Mouse (Mus musculus): ENCODE results near the gene Polr3e. TPM values are rescaled to one million over a fixed set of nuclear protein-coding genes. Genes with fewer than 3 reads are reported as not detected.
"Not testable (repeated sequence)": the region's sequence is repeated elsewhere in the genome, so short reads cannot be mapped to it uniquely, and the experiment has no call there.

Gene Polr3e
- total and polyA plus RNA-seq, 2 experiments = 4.7 to 8.7 TPM

- Histone ChIP-seq H3K27ac (replicated peaks; ENCODE audit: insufficient read depth, low read depth, low read length) (no peak overlapping the region), H3K36me3 (ENCODE audit: control insufficient read depth, insufficient read depth, low read length) (no peaks in the 10 kb centered on the region), H3K4me3 (ENCODE audit: insufficient read depth, low read depth, low read length) (no peak overlapping the region), H3K9ac (ENCODE audit: low read depth, low read length) (no peak overlapping the region), H3K79me2 (ENCODE audit: control insufficient read depth, insufficient read depth, low read length) (no peaks in the 10 kb centered on the region), H3K27me3 (ENCODE audit: control insufficient read depth, insufficient read depth, low read length) (no peaks in the 10 kb centered on the region), H3K4me1 (ENCODE audit: control insufficient read depth, insufficient read depth, low read length) (no peaks in the 10 kb centered on the region)
- WGBS = 56% methylated on average over 7 of the region's 7 CpGs
- TF ChIP-seq CTCF (IDR thresholded peaks at IDR 0.05; ENCODE audit: low read depth, low read length) (no peak), POLR2A (IDR thresholded peaks at IDR 0.05; ENCODE audit: extremely low read depth, insufficient read depth, low read length) (no peak)
- no peak for DNase-seq (ENCODE audit: extremely low read depth, low read depth, low spot score)
Observed at GRCm38 (mm10) chr7:120969221-120969620, 51.7 kb downstream of the Polr3e start.

DNA sequence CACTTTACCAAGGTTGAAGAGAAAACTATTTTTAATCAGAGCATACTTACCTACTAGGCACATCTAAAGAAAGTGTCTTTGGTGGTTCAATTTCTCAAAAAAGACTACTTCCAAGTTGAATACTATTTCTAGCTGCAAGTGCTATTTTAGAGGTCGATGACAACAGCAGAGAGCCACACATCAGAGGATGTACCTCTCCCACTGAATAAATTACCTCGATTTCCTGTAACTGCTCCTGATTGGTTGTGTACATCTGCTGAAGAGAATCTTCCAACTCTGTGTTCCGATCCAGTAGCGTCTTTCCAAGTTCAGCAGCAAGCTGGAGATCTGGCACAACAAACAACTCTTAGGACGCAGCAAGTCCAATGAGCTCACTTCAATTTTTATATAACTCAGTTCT, 52.6 kb downstream of the Polr3e start:
- H3K79me2 ChIP-seq (ENCODE audit: control insufficient read depth, insufficient read depth, low read length) = no peaks in the 10 kb centered on the region; the same call in 1 of the 2 replicates
- no peaks in the 10 kb centered on the region for H3K4me1 ChIP-seq (ENCODE audit: control insufficient read depth, insufficient read depth, low read length)
- H3K36me3 ChIP-seq (ENCODE audit: control insufficient read depth, insufficient read depth, low read length) = no peaks in the 10 kb centered on the region
- H3K4me3 ChIP-seq (ENCODE audit: insufficient read depth, low read depth, low read length) = no peak overlapping the region
- TF ChIP-seq CTCF (IDR thresholded peaks at IDR 0.05; ENCODE audit: low read depth, low read length) (no peak), POLR2A (IDR thresholded peaks at IDR 0.05; ENCODE audit: extremely low read depth, insufficient read depth, low read length) (no peak)
- 82% methylated on average over 5 of the region's 5 CpGs for WGBS
- no peak for DNase-seq (ENCODE audit: extremely low read depth, low read depth, low spot score)
- no peak overlapping the region for H3K27ac ChIP-seq (replicated peaks; ENCODE audit: insufficient read depth, low read depth, low read length)
- H3K9ac ChIP-seq (ENCODE audit: low read depth, low read length) = no peak overlapping the region
- no peaks in the 10 kb centered on the region for H3K27me3 ChIP-seq (ENCODE audit: control insufficient read depth, insufficient read depth, low read length)

GRCm38 (mm10) chr7:120972471-120972870, 54.9 kb downstream of the Polr3e start:
- H3K79me2 ChIP-seq (ENCODE audit: control insufficient read depth, insufficient read depth, low read length); H3K9ac ChIP-seq (ENCODE audit: low read depth, low read length); DNase-seq (ENCODE audit: extremely low read depth, low read depth, low spot score); H3K4me3 ChIP-seq (ENCODE audit: insufficient read depth, low read depth, low read length); H3K27ac ChIP-seq (replicated peaks; ENCODE audit: insufficient read depth, low read depth, low read length); H3K4me1 ChIP-seq (ENCODE audit: control insufficient read depth, insufficient read depth, low read length); H3K27me3 ChIP-seq (ENCODE audit: control insufficient read depth, insufficient read depth, low read length); H3K36me3 ChIP-seq (ENCODE audit: control insufficient read depth, insufficient read depth, low read length): not testable (repeated sequence)
- 91% methylated on average over 2 of the region's 2 CpGs for WGBS

GRCm38 (mm10) chr7:120974001-120974400, 56.5 kb downstream of the Polr3e start:
- Histone ChIP-seq H3K4me3 (ENCODE audit: insufficient read depth, low read depth, low read length) (no peak overlapping the region), H3K27ac (replicated peaks; ENCODE audit: insufficient read depth, low read depth, low read length) (no peak overlapping the region), H3K9ac (ENCODE audit: low read depth, low read length) (no peak overlapping the region), H3K27me3 (ENCODE audit: control insufficient read depth, insufficient read depth, low read length) (no peaks in the 10 kb centered on the region), H3K4me1 (ENCODE audit: control insufficient read depth, insufficient read depth, low read length) (no peaks in the 10 kb centered on the region), H3K36me3 (ENCODE audit: control insufficient read depth, insufficient read depth, low read length) (no peaks in the 10 kb centered on the region), H3K79me2 (ENCODE audit: control insufficient read depth, insufficient read depth, low read length) (no peaks in the 10 kb centered on the region; the same call in 1 of the 2 replicates)
- TF ChIP-seq POLR2A (IDR thresholded peaks at IDR 0.05; ENCODE audit: extremely low read depth, insufficient read depth, low read length) (no peak), CTCF (IDR thresholded peaks at IDR 0.05; ENCODE audit: low read depth, low read length) (no peak)
- DNase-seq (ENCODE audit: extremely low read depth, low read depth, low spot score) = no peak
- whole genome bisulfite sequencing = 74% methylated on average over 3 of the region's 3 CpGs

GRCm38 (mm10) chr7:120977063-120977462, 59.5 kb downstream of the Polr3e start:
- 75% methylated on average over 7 of the region's 7 CpGs for WGBS

DNA sequence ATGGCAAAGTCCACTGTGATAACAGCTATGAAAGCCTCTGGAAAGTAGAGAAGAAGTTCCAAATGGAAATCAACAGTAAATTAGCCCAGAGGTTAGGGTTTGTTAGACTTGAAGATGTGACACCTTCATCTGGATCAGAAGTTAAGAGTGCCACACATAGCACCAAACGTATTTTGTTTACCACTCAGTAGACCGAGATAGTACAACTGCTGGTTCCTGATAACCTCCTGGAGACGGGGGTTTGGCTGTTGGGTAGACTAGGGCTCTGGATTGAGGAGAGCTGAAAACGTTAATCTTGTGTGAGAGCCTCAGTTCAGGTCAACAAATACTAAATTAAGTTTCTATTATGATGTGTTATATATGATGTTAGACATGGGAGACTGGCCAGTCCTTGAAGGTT, 62.5 kb downstream of the Polr3e start:
- no peak for TF ChIP-seq CTCF (IDR thresholded peaks at IDR 0.05; ENCODE audit: low read depth, low read length)
- no peak for TF ChIP-seq POLR2A (IDR thresholded peaks at IDR 0.05; ENCODE audit: extremely low read depth, insufficient read depth, low read length)
- Histone ChIP-seq H3K79me2 (ENCODE audit: control insufficient read depth, insufficient read depth, low read length) (no peaks in the 10 kb centered on the region), H3K4me1 (ENCODE audit: control insufficient read depth, insufficient read depth, low read length) (peaks cover 3% of the 10 kb centered on the region; the same call in 1 of the 2 replicates), H3K4me3 (ENCODE audit: insufficient read depth, low read depth, low read length) (no peak overlapping the region), H3K36me3 (ENCODE audit: control insufficient read depth, insufficient read depth, low read length) (no peaks in the 10 kb centered on the region), H3K27ac (replicated peaks; ENCODE audit: insufficient read depth, low read depth, low read length) (no peak overlapping the region), H3K27me3 (ENCODE audit: control insufficient read depth, insufficient read depth, low read length) (0 out of 2 replicates have a peak, but pooled peaks cover 3% of the 10 kb centered on the region), H3K9ac (ENCODE audit: low read depth, low read length) (no peak overlapping the region)
- no peak for DNase-seq (ENCODE audit: extremely low read depth, low read depth, low spot score)
- WGBS = 85% methylated on average over 4 of the region's 4 CpGs

More at GRCm38 (mm10) chr7:120977063-120977462, 59.5 kb downstream of the Polr3e start:
- H3K36me3 ChIP-seq (ENCODE audit: control insufficient read depth, insufficient read depth, low read length) = no peaks in the 10 kb centered on the region
- no peak overlapping the region for H3K27ac ChIP-seq (replicated peaks; ENCODE audit: insufficient read depth, low read depth, low read length)
- H3K4me3 ChIP-seq (ENCODE audit: insufficient read depth, low read depth, low read length) = no peak overlapping the region
- H3K79me2 ChIP-seq (ENCODE audit: control insufficient read depth, insufficient read depth, low read length) = no peaks in the 10 kb centered on the region; the same call in 1 of the 2 replicates
- H3K4me1 ChIP-seq (ENCODE audit: control insufficient read depth, insufficient read depth, low read length) = peaks cover 3% of the 10 kb centered on the region; the same call in 1 of the 2 replicates
- TF ChIP-seq CTCF (IDR thresholded peaks at IDR 0.05; ENCODE audit: low read depth, low read length) (no peak), POLR2A (IDR thresholded peaks at IDR 0.05; ENCODE audit: extremely low read depth, insufficient read depth, low read length) (no peak)
- no peak overlapping the region for H3K9ac ChIP-seq (ENCODE audit: low read depth, low read length)
- H3K27me3 ChIP-seq (ENCODE audit: control insufficient read depth, insufficient read depth, low read length) = 0 out of 2 replicates have a peak, but pooled peaks cover 3% of the 10 kb centered on the region
- no peak for DNase-seq (ENCODE audit: extremely low read depth, low read depth, low spot score)
